Mouse (Mus musculus): ENCODE measurements around the gene Tas2r138. TPM values are rescaled to one million over a fixed set of nuclear protein-coding genes. Genes with fewer than 3 reads are reported as not detected.

The Tas2r138 gene
- total and polyA plus RNA-seq, 3 experiments, result not detected

DNA sequence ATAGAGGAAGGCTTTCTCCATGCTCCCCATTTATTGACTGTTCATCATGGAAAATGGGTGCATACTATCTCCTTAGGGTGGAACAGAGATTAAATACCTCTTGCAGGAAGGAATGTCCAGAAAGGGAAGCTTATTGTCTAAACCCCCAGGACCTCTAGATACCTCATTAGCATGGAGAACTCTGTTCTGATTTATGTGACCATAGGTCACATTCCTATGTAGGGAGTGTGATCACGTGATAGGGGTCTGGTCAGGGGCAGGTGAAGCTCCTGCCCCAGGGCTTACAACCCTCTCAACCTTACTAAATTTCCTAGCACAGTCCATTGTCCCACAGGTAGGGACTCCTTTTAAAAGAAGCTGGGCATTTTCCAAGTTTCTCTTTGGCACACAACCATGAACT, 13.0 kb upstream of the Tas2r138 start:
- Histone ChIP-seq H3K79me2 (ENCODE audit: control insufficient read depth, insufficient read depth, low read length, poor library complexity) (no peaks in the 10 kb centered on the region), H3K9ac (ENCODE audit: control insufficient read depth, low read depth, low read length, poor library complexity, severe bottlenecking) (no peak overlapping the region), H3K4me1 (ENCODE audit: control insufficient read depth in 1 of 2, insufficient read depth in 2 of 2, low read length in 2 of 2) (no peaks in the 10 kb centered on the region), H3K27ac (ENCODE audit: control insufficient read depth, low read depth, low read length) (no peak overlapping the region), H3K4me3 (ENCODE audit: control insufficient read depth in 1 of 2, insufficient read depth in 1 of 2, low read depth in 2 of 2, low read length in 2 of 2) (no peak overlapping the region), H3K9me3 (replicated peaks; ENCODE audit: insufficient read depth, low read length) (no peaks in the 10 kb centered on the region), H3K27me3 (ENCODE audit: control insufficient read depth in 1 of 2, insufficient read depth in 2 of 2, low read length in 2 of 2) (peaks cover 0 to 2% of the 10 kb centered on the region in 2 experiments; a peak in 1 of 4 replicates), H3K36me3 (ENCODE audit: control insufficient read depth in 1 of 2, insufficient read depth in 2 of 2, low read length in 2 of 2) (no peaks in the 10 kb centered on the region)
- TF ChIP-seq ZNF384 (IDR thresholded peaks at IDR 0.05; ENCODE audit: low read depth, low read length) (no peak), UBTF (IDR thresholded peaks at IDR 0.05; ENCODE audit: borderline replicate concordance, insufficient read depth, low read depth, low read length) (no peak), USF2 (IDR thresholded peaks at IDR 0.05; ENCODE audit: borderline replicate concordance in 1 of 2, insufficient read depth in 1 of 2, low read depth in 1 of 2, low read length in 2 of 2) (no peak), CTCF (IDR thresholded peaks at IDR 0.05 in 2 of 3, conservative IDR thresholded peaks at IDR 0.05 in 1 of 3; ENCODE audit: control insufficient read depth in 1 of 3, insufficient read depth in 1 of 3, low read depth in 2 of 3, low read length in 3 of 3, poor library complexity in 1 of 3, severe bottlenecking in 1 of 3) (no peak), MXI1 (IDR thresholded peaks at IDR 0.05; ENCODE audit: low read depth, low read length) (no peak), TCF12 (IDR thresholded peaks at IDR 0.05; ENCODE audit: low read depth, low read length) (no peak), ZMIZ1 (IDR thresholded peaks at IDR 0.05; ENCODE audit: low read depth, low read length) (no peak), SMC3 (IDR thresholded peaks at IDR 0.05; ENCODE audit: low read depth, low read length) (no peak), MAX (IDR thresholded peaks at IDR 0.05; ENCODE audit: low read length) (no peak), CHD2 (IDR thresholded peaks at IDR 0.05; ENCODE audit: low read length) (no peak), MEF2A (IDR thresholded peaks at IDR 0.05; ENCODE audit: extremely low read depth, insufficient replicate concordance, low read depth, low read length, poor library complexity, severe bottlenecking) (no peak), USF1 (IDR thresholded peaks at IDR 0.05; ENCODE audit: low read depth, low read length) (no peak), RCOR1 (IDR thresholded peaks at IDR 0.05; ENCODE audit: low read depth, low read length) (no peak), POLR2AphosphoS5 (IDR thresholded peaks at IDR 0.05; ENCODE audit: borderline replicate concordance, low read depth, low read length) (no peak)
- no peak for DNase-seq (ENCODE audit: low read depth, low spot score)

DNA sequence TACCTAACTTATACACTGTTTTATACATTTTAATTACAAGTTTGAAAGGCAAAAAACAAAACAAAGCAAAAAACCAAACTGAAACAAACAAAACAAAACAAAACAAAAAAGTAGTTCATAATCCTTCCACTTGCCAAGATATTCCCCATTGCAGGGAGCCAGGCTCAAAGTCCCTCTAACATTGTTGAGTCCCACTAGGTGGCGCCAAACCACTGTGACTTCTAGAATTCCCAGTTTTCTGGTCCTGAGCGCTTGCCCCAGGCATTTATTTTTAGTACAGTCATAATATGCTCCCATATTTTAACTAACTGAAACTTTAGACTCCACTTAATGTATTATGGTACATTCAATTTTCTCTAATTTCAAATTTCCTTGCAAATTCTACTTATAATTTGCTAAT, 4.9 kb upstream of the Tas2r138 start:
- H3K27ac ChIP-seq (ENCODE audit: control insufficient read depth, low read depth, low read length), result no peak overlapping the region
- H3K4me3 ChIP-seq (ENCODE audit: control insufficient read depth in 1 of 2, insufficient read depth in 1 of 2, low read depth in 2 of 2, low read length in 2 of 2), result no peak overlapping the region
- no peaks in the 10 kb centered on the region for H3K9me3 ChIP-seq (replicated peaks; ENCODE audit: insufficient read depth, low read length)
- no peaks in the 10 kb centered on the region for H3K4me1 ChIP-seq (ENCODE audit: control insufficient read depth in 1 of 2, insufficient read depth in 2 of 2, low read length in 2 of 2)
- no peak overlapping the region for H3K9ac ChIP-seq (ENCODE audit: control insufficient read depth, low read depth, low read length, poor library complexity, severe bottlenecking)
- H3K36me3 ChIP-seq (ENCODE audit: control insufficient read depth in 1 of 2, insufficient read depth in 2 of 2, low read length in 2 of 2), result no peaks in the 10 kb centered on the region
- H3K79me2 ChIP-seq (ENCODE audit: control insufficient read depth, insufficient read depth, low read length, poor library complexity), result no peaks in the 10 kb centered on the region
- DNase-seq (ENCODE audit: low read depth, low spot score), result peak; percentile 40
- no peaks in the 10 kb centered on the region for H3K27me3 ChIP-seq (ENCODE audit: control insufficient read depth in 1 of 2, insufficient read depth in 2 of 2, low read length in 2 of 2)
- TF ChIP-seq SMC3 (IDR thresholded peaks at IDR 0.05; ENCODE audit: low read depth, low read length) (peak; percentile 56), RAD21 (IDR thresholded peaks at IDR 0.05; ENCODE audit: low read depth, low read length) (peak; percentile 62), CTCF (IDR thresholded peaks at IDR 0.05 in 2 of 3, conservative IDR thresholded peaks at IDR 0.05 in 1 of 3; ENCODE audit: control insufficient read depth in 1 of 3, insufficient read depth in 1 of 3, low read depth in 2 of 3, low read length in 3 of 3, poor library complexity in 1 of 3, severe bottlenecking in 1 of 3) (peak; percentile 60 to 72 (median 68)), MAX (IDR thresholded peaks at IDR 0.05; ENCODE audit: low read length) (no peak)

Measured in MEL (cell line).